Mouse (Mus musculus): ENCODE results near the gene Grk6.

DNA sequence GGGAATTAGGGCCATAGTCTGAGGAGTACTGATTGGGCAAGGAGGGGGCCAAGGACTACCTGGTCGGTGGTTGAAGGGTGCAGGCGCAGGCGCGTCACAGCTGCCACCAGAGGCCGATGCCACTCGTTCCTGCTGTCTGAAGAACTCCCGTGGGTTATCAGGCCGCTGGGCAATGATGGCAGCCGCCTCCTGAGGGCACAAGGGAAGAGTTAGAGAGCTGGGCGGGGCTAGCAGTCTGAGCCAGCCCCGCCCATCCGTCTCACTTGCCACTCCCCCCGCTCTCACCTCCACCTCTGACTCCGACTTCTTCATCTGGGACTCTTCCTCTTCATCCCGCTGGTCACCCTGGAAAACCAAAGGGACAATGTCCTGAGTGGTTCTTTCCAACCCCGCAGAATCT is 32.6 kb downstream of the Grk6 start:
- TF ChIP-seq CTCF (IDR thresholded peaks at IDR 0.05; ENCODE audit: low read depth), result no peak
- TF ChIP-seq EP300 (IDR thresholded peaks at IDR 0.05; ENCODE audit: low read depth), result no peak

All from liver, embryonic 14.5 days (tissue).